Mouse (Mus musculus) liver, adult 2 months (tissue): Measurements from ENCODE around the gene Mfsd4b1.

Source experiments
- CTCF ChIP-seq: fragments of 200-500 bp; IDR thresholded peaks from 2 replicates; pipeline ENCODE4 v1.5.1; 2011; ENCODE audit warnings: low read depth, low read length, control low read depth
- POLR2A ChIP-seq: fragments of 200-500 bp; IDR thresholded peaks from 2 replicates; pipeline ENCODE4 v1.6.1; 2011; ENCODE audit warnings: low read length, control low read depth; ENCODE audit not compliant: insufficient read depth; ENCODE audit errors: extremely low read depth

DNA sequence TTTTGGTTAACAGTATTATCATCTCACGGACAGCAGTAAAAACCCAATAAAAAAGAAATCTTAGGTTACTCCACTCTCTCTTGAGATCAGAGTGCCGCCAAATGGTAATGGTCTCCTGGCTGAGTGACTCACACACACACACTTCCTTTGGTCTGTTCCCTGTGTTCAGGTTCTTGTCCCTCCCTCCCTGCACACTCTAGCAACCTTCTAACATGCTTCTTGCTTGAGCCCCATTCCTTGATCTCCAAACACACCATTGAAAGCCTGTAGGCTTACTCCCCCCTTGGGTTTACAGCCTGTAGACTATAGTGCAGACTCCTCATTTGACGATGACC, 33.7 kb upstream of the Mfsd4b1 start:
- no peak for TF ChIP-seq CTCF
- no peak for TF ChIP-seq POLR2A
